Mouse (Mus musculus) adrenal gland, adult 2 months (tissue): ENCODE measurements at regions not wholly inside any gene's neighbourhood (a gene's known extent, or its start where the extent isn't known, plus 50 kb on each side); places are given as distances from the start of the nearest gene placed in this dataset.
A peak's percentile ranks its signal among the peaks of the same experiment; 100 is the strongest.

ENCODE experiments used
- DNase-seq: peaks from one replicate; pipeline ENCODE4 v3.0.0; 2021

DNA sequence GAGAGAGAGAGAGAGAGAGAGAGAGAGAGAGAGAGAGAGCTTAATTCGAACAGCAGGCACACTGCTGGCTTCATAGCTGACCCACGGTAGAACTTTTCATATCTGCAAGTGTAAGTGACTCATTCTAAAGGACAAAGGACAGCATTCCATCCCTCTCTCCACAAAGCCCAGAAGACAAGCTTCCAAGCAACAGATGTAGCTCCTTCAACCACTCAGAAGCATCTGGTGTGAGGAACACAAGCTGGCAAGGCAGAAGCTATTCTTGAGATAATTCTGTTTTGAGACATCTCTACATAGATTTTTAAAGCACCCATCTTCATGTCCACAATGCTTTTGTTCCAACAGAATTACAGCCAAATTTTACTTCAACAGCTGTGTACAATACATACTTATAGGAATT, 294.2 kb upstream of the Gria1 start:
- DNase-seq, result no peak

DNA sequence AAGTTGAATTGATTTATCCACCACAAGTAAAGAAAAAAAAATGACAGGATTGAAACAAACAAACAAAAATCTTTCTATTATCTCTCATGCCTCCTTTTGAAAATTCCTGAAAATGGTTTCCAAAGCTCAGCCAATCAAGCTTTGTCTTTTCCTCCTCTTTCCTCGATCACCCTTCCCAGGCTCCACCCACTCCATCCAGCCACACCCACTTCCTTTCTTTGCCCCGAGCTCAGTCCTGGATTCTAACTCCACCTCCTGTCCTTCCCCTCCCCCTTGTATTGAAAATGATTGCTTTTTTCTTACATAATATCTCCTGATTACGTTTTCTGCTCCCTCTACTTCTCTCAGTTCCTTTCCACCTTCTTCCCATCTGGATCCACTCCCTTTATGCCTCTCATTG, 286.0 kb upstream of the Gria1 start:
- DNase-seq, result no peak

DNA sequence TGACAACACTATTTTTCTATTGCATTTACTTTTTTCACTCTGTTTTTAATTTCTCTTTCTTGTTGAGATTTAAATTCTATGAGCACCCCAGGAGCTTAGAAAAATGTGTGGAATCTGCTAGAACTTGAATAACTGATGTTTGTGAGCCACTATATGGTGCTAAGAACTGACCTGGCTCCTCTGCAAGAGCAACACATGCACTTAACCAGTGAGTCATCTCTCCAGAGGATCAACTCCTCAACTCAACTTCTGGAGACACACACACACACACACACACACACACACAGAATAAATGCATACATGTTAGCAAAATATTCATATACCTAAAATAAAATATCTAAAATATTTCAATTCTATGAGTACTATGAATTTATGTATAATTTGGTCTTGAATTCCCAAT, 285.0 kb upstream of the Gria1 start:
- no peak for DNase-seq

DNA sequence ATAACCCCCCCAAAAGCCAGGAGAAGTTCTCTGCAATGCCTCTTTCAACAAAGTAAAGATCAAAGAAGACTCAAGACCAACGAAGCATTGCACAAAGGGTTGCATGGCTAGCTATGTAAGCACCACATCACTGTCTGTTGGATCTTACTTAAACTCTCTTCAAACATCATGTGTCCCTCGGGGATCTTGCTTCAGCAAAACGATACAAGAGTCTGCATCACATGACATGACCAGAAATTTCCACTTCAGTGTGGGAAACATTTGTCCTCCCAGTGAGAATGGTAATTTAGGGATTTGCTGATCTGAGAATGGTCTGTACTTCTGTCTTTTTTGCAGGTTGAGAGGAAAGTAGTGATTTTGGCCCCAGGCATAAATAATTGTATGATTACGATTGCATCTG, 283.6 kb upstream of the Gria1 start:
- no peak for DNase-seq

DNA sequence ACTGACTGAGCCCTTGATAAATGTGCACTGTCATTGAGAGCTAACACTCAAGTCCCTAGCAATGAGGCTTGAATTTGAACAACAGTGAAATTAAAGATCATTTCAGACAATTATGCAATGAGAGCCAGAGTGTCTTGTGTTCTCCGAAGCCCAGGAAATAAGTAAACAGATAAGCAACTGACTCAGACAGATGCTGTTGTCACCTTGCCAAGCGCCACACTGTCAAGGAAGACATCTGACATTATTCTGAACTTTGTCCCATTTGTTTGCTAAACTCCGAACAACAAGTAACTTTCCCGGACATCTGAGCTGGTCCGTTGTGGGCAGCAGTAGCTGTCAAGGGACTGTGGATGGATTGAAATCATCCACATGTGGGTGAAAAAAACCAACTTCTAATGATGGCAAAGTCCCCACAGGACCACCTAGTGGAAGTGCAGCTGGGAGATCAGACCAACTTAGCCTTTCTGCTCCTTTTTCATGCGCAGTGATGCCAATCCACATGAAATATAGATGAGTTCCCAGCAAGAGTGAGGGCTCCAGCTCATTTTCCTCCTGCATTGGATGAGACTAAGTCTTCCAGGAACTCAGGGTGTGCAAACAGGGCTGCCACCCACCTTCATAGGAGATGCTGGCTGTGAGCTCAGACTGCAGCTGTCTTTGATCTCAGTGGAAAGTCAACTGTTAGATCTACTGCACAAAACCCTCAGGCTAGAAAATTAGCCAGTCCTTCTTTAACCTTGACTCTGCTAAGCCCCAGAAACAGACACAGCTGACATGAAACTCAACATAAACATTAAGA, 282.8 kb upstream of the Gria1 start:
- DNase-seq, result no peak

DNA sequence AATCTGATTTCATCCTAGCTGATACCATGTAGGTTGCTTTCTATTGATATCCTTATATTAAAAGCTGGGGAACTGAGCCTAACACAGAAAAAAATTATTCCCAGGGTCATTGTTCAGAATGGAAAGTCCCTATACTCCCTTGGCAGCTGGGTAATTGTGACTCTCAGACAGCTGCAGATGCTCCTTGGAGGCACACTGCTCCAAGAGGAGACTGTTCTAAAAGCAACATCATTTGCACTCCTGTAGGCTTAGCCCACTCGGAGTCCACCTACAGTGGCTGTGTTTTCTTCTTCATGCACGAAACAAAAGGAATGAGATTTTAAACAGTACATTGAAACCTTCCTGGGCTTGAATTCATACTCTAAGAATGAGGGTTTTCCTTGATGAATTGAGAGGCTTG, 269.3 kb upstream of the Gria1 start:
- no peak for DNase-seq

DNA sequence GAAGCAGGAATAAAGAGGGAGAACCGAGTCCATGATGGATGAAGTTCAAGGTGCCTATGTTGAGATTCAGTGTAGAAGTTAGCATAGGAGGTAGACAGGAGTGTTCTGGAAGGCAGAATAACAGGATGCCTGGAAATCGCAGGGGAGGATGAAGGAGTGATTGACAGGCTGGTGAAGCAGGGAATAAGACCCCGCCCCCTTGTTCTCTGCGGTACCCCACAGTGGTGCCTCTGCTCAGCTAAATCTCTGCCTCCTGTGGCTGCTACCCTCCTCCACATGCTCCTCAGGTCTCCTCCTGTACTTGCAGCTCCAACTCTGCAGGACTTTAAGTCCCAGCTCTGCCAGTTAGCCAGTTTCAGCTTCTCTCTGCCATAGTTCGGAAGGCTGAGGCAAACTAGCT, 261.2 kb upstream of the Gria1 start:
- DNase-seq, result no peak

DNA sequence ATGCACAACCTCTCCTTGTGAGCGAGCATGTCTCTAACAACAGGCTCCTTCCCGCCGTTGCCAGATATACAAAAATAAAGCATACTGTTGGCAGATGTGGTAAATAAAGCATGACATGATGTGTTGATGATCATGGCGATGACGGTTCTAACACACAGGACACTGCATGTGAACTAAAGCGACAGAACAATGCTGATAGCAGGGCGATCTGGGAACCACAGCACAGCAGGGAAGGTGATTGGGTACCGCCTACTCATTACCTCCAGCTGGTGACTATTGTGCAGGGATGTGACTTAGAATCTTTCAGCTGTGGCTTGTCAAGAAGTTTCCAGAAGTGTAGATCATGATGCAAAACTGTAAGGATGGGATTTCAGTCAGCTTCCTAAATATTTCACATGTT, 260.5 kb upstream of the Gria1 start:
- DNase-seq, result no peak

DNA sequence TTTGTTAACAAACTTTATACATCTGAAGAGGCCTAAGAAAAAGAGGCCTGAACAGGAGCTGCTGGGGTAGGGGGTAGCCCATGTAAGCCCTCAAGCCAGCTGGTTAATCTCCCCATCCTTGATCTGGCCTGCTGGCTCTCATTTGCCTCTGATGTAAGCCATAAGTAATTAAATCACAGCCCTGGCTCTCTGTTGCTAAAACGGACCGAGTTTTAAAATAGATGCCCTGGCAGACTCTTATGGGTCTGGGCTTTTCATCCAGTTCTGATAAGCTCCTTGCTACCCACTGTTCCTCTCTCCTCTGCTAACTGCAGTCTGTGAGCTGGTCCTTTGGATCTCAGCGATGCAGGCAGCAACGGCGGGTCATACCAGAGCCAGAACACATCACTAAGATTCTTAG, 259.3 kb upstream of the Gria1 start:
- DNase-seq, result peak; percentile 1

DNA sequence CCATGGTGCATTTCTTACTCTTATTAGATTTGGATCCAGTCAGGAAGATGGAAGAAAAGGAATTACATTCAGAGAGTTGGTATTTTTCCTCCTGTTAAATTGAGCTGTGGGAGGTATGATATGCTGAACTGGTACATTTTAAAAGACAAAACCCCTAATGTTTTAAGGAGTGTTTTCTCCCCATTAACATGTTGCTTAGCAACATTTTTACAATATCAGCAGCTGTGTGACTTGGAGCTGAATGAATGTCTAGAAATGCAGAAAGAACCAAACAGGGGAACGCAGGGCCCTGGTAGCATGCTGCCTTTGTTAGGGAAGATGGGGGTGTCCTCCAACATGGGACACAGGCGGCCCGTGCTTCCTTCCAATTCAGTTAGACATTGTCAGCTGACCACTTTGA, 257.5 kb upstream of the Gria1 start:
- no peak for DNase-seq

DNA sequence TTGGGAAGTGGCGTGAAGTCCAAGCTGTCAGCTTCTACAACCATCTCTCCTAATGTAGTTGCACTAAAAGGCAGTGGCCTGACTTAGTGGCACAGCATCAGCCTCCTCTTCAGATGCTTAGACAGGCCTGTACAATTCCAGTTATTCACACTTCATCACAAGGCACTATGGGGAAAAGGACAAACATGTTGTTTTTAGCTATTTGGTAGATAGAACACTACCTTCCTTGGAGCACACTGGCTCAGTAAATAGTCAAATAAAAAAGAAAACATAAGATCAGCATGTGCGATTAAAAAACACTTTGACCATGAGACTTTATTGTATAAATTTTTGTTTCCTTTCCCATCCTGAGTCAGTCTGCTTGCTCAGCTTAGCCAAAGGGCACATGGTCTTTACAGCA, 250.7 kb upstream of the Gria1 start:
- no peak for DNase-seq

DNA sequence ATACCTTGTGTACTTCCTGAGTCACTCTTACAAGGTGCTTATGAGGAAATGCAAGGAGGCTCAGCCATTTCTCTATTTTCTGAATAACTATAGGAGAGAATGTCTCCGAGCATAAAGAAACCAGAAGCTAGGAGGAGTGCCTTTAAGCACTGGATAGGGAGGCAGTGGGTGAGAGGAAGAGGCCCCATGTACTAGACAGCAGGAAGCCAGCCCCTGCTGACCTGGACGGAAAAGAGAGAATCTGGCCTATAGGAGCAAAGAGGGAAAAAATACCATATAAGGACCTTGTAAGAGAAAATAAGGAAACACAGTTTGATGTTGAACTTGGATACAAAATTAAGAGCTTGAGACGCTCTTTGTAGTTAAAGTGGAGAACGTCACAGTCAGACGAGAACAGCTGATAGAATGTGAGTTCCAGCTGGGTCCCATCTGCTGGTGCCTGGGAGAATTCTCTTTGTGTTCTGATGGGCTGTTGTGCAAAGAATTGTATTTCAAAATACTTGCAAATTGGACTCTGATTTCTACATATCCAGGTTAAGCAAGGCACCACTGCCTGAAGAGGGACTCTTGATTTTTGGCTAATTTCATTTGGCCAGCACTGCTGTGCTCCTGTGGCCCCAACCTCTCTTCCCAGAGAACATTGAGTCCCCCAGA, 248.6 kb upstream of the Gria1 start:
- no peak for DNase-seq

DNA sequence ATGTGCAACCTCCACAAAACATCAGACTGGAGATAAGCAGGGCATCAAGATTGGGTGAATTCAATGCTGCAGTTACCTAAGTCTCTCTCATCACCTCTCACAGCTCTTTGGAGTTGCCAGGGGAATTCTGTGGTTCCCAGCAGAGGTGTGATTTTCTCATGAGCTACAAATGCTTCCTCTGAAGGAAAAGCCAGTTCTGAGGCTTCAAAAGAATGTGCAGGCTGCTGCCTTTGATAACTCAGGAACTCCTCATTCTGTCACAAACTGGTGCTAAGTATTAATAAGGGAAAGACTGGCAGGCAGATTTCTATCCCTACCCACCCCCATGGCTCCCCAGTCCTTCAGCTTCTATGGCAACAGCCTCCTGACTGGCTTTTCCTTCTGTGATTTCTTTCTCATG, 243.8 kb upstream of the Gria1 start:
- DNase-seq, result no peak

DNA sequence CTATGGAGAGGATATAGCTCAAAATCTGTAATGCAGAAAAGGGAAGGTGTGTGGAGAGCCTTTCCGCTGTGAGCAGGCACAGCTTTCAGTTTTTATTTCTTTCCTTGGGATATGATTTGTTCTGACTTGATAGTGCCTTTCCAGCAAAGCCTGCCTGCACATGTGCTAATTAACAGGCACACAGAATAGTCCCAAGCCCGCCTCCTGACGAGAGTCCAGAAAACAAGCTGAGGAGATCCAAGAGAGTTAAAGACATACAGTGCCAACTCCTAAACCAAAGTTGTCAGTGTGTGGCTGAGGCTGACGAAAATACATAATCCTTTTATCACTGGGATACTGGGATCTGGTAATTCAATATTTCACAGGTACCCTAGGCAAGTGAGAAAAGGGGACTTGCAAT, 224.8 kb upstream of the Gria1 start:
- DNase-seq, result no peak

DNA sequence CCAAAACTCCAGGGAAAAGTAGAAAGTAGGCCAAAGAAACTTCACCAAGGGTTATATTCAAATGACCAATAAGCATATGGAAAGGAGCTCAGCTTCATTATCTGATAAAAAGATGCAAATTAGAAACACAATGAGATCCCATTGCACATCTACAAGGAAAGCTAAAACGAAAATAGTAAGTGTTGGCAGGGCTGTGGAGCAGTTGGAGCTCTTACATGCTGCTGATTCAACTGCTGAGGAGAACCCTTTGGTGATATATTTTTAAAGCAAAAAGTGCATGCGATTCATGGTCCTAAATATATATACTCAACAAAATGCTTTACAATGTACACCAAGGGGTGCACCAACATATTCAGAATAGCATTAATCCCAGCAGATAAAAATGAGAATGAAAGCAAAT, 218.5 kb upstream of the Gria1 start:
- no peak for DNase-seq

DNA sequence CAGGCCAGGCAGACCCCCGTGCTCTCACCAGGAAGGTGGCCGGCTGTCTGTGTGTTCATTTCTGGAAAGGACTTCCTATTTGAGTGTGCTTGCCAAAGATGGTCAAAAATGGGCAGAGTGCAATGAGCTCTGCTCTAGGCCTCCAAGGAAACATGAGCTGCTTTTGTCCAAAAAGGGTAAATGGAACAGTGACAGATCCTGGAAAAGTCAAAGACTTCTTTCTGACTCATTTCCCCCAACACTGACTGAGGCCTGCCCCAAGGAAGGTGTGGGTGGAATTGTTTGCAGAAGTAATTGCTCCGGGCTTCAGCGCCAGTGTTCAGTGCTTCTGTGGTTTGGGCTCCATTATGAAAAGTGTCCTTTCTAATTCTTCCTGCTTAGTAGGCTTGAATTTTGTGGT, 203.9 kb upstream of the Gria1 start:
- no peak for DNase-seq

DNA sequence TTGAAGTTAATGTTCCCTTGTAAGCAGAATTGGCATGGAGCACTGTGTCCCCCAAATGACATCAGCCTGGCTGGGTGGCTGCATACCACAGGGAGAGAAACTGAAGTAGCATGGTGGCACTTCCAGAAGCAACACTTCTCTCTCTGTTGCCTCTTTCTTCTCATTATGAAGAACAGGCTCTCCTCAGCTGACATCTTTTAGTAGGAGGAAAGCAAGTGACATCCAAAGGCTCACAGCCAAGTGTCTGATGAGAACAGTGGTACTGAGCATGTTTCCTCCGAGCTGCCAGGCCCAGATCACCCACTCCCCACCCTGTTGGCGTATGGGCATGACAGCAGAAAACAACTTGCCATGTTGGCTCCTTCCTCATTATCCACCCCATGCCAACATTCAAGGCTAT, 201.0 kb upstream of the Gria1 start:
- no peak for DNase-seq

DNA sequence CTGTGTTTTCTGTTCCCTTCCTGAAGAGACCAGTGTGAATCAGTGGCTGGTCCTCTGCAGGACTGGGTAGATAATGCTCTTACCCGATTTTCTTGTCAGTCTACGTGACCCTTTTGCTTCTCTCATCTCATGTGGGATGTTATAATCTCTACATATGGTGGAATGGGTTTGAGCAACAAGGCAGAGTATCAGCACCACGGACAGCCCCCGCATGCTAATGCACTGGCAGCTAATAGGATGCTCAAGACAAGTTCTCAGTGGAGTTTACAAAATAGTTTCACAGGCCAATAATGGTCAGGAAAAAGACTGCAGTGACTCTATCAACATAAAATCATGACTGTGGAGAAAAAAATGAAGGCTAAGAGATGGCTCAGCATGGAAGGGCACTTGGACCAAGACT, 199.1 kb upstream of the Gria1 start:
- no peak for DNase-seq

DNA sequence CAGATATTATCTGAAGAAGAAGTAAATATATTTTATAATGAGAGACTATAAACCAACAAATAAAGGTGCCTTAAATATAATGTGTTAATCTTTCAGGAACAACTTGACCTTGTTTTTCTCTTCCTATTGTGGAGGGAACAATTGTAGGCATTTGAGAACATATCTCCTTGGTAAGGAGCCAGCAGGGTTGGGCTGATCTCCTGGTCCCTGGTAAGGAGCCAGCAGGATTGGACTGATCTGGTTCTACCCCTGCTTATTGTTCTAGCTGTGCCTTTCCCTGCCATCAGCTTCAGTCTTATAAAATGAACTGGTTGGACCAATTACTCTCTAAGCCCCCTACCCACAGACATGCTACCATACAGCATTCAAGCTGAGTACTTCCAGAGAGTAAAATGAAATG, 187.7 kb upstream of the Gria1 start:
- no peak for DNase-seq

DNA sequence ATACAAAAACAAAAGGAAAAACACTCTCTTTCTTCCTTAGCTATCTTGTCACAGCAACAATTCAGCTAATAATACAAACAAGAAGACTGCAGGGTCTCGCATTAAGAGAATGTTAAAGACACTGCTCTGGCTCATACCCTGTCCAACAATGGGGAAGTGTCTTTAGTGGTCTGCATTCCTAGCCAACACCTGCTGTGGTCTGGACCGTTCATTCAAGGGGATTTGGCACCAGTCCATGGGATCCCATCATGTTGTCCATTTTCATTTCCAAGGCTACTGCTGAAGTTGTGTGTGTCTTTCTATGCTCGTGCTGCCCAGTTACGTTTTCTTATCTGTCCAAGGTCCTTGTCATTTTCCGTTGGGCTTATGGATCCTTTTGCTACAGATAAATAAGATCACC, 183.7 kb upstream of the Gria1 start:
- no peak for DNase-seq

DNA sequence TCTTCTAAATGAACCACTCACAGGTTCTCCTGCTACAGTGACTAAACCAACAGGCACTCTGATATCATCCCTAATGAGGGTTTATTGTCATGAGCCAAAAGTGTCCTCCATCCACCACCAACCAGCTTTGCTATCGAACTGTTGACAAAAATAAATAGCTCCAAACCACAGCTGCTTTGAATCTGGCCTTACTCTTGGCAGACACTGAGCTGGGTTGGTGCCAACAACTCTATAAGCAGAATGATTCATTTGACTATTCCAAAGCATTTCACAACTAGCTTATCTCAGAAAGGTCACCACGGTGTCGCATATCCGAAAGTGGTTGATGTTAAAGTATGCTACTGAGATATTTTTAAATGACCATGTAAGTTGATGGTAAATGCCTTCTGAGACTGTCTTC, 148.5 kb upstream of the Gria1 start:
- peak; percentile 36 for DNase-seq

DNA sequence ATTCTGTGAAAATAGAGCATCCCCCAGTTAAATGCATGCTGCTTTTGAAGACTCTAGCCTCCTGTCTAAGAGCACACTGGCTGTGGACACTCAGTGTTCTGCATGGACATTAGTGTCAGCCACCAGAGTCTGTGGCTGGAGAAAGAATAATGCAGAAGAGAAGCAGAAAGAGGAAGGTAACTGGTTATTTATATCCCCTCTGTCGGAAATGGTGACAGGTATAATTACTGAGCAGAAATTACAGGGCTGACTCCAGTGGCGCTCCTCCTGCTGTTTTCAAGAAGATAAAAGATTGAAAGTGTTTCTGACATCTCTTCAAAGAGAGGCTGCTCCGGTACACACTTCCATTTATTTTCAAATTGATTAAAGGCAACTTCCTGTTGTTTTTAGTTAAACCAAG, 139.5 kb upstream of the Gria1 start:
- no peak for DNase-seq

DNA sequence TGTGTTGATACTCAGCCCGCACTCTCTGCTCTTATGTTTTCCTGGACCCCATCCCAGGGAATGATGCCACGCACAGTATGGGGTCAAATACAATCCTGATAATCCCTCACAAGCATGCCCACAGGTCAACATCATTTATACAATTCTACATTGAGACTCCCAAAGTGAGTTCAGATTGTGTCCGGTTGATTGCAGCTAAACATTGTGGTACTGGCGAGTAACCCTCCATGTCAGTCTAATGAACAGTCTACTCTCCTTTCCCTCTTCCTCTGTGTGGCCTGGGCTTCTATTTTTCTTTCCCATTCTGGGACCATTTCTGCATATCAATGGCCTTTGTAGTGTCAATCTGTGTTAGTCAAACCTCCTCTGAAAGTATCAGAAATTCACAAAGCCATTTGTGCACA, 112.6 kb upstream of the Gria1 start:
- no peak for DNase-seq

DNA sequence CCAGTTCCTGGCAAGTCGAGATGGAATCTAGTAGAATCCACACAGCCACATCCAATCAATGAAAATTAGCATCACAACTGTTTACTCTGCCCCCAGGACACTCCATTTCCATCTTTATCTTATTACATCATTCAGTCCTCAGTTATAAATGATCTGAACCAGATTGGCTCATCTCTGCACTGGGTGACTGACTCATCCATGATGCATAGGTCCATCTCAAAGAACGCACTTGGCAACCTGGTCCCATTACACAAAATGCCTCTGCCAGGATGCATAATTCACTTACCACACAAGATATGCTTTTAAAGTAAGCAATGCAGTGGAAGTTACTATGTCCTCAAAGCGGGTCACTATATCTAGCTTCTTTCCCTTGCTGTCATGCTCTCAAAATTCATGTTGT, 110.0 kb upstream of the Gria1 start:
- DNase-seq, result no peak
